Mouse (Mus musculus) kidney, adult 2 months (tissue): ENCODE results near the gene Prkch. TPM values are rescaled to one million over a fixed set of nuclear protein-coding genes. Genes with fewer than 3 reads are reported as not detected.

Experiments used
- DNase-seq: peaks from one replicate; pipeline ENCODE4 v3.0.0; 2021
- H3K27ac ChIP-seq: fragments of 200-500 bp; 2 replicates; pipeline ENCODE4 v1.5.1; 2012; ENCODE audit warnings: low read depth, low read length, control low read depth, inconsistent platforms; ENCODE audit not compliant: insufficient read depth
- H3K27me3 ChIP-seq: fragments of 200-500 bp; replicated peaks from 2 replicates; pipeline ENCODE4 v1.6.1; 2012; ENCODE audit warnings: mild to moderate bottlenecking, moderate library complexity, low read length, inconsistent platforms; ENCODE audit not compliant: control insufficient read depth, insufficient read depth
- H3K36me3 ChIP-seq: fragments of 200-500 bp; 2 replicates; pipeline ENCODE4 v1.6.1; 2012; ENCODE audit warnings: mild to moderate bottlenecking, moderate library complexity, low read length, inconsistent platforms; ENCODE audit not compliant: control insufficient read depth, insufficient read depth
- H3K4me1 ChIP-seq: fragments of 200-500 bp; 2 replicates; pipeline ENCODE4 v1.6.1; 2011; ENCODE audit warnings: low read length; ENCODE audit not compliant: control insufficient read depth, insufficient read depth
- H3K4me3 ChIP-seq: fragments of 200-500 bp; 2 replicates; pipeline ENCODE4 v1.5.1; 2011; ENCODE audit warnings: mild to moderate bottlenecking, low read depth, low read length, control low read depth; ENCODE audit not compliant: insufficient read depth
- CTCF ChIP-seq: fragments of 200-500 bp; conservative IDR thresholded peaks from 2 replicates; pipeline ENCODE4 v1.5.1; 2011; ENCODE audit warnings: low read depth, mild to moderate bottlenecking, control low read depth, low read length, moderate library complexity, mixed read lengths; ENCODE audit not compliant: insufficient read depth, insufficient read length
- POLR2A ChIP-seq: fragments of 200-500 bp; IDR thresholded peaks from one replicate; pipeline ENCODE4 v1.6.1; 2011; ENCODE audit warnings: low read depth, low read length, control low read depth
- WGBS: fragments of 180-500 bp; shearing (Covaris S2); methylation state at CpG from one replicate; pipeline ENCODE4 v1.1.7; 2018; 5-methylcytosine and 5-hydroxymethylcytosine counted together
- polyA plus RNA-seq: library from polyadenylated mRNA; depleted of rRNA; stranded (reverse); fragments of >200 nt; gene quantifications from 2 replicates; pipeline ENCODE4 v1.2.3, GENCODE M21; 2012

Gene Prkch
- polyA plus RNA-seq, 1 experiment, result 9.5 TPM

DNA sequence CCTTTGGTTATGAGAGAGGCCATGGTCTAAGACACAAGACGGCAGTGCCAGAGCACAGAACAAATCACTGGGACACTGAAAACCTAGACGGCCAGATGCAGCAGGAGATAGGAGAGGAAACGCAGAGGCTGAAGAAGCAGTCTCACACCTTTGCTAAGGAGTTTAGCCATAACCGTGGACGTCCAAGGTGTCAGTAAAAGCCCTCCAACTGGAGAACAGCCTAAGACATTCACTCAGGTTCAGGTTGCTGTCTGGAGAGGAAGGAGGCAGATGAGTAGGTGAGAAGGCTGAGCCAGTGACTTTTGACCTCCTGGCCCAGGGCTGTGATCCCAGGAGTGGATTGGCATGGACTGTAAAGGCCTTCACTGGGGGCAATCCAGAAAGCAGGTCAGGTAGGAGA lies 130.0 kb downstream of the Prkch start:
- DNase-seq, result no peak
- TF ChIP-seq POLR2A (no peak), CTCF (no peak)
- Histone ChIP-seq H3K4me1 (no peaks in the 10 kb centered on the region), H3K36me3 (no peaks in the 10 kb centered on the region), H3K27ac (no peak overlapping the region), H3K27me3 (no peaks in the 10 kb centered on the region), H3K4me3 (no peak overlapping the region)
- 85% methylated on average over 5 of the region's 5 CpGs for WGBS

DNA sequence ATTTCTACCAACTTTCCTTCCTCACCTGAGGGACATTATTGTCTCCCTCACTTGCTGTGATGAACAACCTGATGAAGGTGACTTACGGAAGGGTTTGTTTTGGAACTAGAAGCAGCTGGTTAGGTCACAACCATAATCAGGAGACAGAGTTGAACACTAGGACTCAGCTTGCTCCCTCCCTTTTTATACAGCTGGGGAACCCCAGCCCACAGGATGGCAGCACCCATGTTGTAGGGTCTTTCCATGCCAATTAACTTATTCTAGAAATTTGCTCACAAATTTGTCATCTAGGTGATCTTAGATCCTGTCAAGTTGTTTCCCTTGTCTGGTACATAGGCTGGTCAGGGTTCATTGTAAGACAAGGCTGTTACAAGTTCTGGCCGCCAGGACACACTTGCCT lies 130.7 kb downstream of the Prkch start:
- TF ChIP-seq POLR2A, result no peak
- TF ChIP-seq CTCF, result no peak
- no peaks in the 10 kb centered on the region for H3K4me1 ChIP-seq
- H3K4me3 ChIP-seq, result no peak overlapping the region
- H3K27me3 ChIP-seq, result no peaks in the 10 kb centered on the region
- no peak overlapping the region for H3K27ac ChIP-seq
- no peaks in the 10 kb centered on the region for H3K36me3 ChIP-seq
- DNase-seq, result no peak
- WGBS, result 87% methylated on average over 2 of the region's 2 CpGs

DNA sequence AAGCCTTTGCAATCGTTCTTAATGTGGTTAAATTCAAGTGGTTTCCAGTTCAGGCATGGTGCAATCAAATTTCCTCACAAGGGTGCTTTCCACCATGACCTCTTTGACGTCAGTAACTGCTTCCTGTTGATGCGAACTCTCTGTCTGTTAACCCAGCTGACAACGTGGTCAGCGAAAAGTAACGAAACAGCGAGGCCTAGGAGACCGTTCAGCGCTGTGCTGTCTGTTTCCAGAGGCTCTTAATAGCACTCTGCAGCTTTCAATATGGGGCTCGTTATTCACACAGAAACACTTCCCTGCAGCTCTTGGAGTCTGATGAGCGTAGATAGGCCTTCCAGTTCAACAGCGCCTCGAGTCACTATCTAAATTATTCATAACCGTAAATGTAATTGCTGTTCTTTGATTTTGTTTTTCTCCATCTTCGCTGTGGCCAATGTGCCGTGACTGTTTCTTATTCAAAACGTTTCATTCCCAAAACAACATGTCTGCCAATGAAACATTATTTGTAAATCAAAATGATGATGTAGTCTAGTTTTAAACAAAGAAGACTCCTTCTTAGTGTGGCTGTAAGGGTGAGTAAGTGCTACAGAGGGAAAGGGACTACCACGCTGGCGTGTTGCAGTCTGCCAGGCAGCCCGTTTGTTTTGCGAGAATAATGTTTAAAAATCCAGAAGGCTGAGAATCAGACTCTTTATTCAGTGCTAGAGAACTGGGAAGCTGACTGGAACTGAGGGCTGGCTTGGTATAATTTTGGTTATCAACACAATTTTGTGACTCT lies 131.5 kb downstream of the Prkch start:
- no peaks in the 10 kb centered on the region for H3K4me1 ChIP-seq
- H3K27me3 ChIP-seq, result no peaks in the 10 kb centered on the region
- TF ChIP-seq POLR2A, result no peak
- no peak for TF ChIP-seq CTCF
- no peak overlapping the region for H3K27ac ChIP-seq
- DNase-seq, result no peak
- no peaks in the 10 kb centered on the region for H3K36me3 ChIP-seq
- H3K4me3 ChIP-seq, result no peak overlapping the region
- 76% methylated on average over 21 of the region's 21 CpGs for WGBS

DNA sequence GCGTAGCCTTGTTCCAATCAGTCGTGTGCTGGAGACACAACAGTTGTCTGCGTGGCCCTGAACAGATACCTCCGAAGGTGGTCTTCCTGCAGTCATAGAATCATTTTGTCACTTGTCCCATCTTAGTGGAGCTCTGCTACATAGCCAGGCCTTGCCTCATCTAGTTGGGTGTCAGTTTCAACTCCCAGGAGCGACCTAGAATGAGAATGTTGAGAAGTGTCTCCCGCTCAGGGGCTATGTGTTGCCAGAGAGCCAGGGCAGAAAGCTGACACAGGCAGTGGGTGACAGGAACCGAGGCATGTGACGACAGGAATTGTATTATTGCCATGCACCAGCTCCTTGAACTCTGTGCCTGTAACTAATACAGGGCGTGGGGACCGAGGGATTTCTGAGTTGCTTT lies 133.4 kb downstream of the Prkch start:
- no peak for TF ChIP-seq POLR2A
- TF ChIP-seq CTCF, result no peak
- Histone ChIP-seq H3K4me1 (no peaks in the 10 kb centered on the region), H3K27ac (no peak overlapping the region), H3K36me3 (no peaks in the 10 kb centered on the region), H3K4me3 (no peak overlapping the region), H3K27me3 (no peaks in the 10 kb centered on the region)
- 90% methylated on average over 10 of the region's 10 CpGs for WGBS
- DNase-seq, result no peak

DNA sequence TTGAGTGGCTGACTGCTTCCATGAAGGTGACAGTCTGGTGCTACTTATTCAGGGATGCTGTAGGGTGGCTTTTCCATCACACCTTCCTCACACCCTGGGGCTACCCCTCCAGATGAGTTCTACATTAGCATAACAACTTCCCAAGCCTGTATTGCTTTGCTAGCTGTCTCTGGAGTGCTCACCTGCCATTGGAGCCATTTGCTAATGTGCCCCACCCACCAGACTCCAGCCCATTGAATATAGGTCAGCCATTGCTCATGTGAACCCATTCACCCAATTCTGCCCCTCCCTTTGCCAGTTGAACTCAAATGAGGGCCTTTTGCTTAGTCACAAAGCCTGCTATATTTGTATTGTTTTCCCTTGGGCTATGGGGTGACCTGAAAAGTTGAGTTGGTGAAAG lies 135.2 kb downstream of the Prkch start:
- TF ChIP-seq CTCF, result no peak
- TF ChIP-seq POLR2A, result no peak
- DNase-seq, result no peak
- H3K36me3 ChIP-seq, result no peaks in the 10 kb centered on the region
- no peak overlapping the region for H3K27ac ChIP-seq
- H3K4me1 ChIP-seq, result no peaks in the 10 kb centered on the region
- H3K4me3 ChIP-seq, result no peak overlapping the region
- H3K27me3 ChIP-seq, result no peaks in the 10 kb centered on the region

DNA sequence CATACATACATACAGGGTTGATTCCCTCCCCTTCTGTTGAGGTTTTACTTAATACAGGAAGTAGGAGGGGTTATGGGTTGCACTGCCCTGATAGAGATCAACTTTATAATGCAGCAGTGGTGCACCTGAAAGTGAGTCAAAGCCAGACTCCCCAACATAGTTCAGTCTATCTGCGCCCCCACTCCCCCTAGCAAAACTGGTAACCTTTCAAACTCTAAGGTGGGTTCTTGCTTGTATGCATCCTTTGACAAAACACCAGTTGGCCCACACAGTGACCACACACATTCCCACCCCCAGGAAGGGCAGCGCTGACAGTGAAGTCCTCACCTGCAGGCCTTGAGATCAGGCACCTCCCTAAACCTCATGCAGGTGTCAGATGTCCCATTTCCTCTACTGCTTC lies 135.9 kb downstream of the Prkch start:
- WGBS, result 96% methylated on average over 2 of the region's 2 CpGs
- Histone ChIP-seq H3K27ac (no peak overlapping the region), H3K27me3 (no peaks in the 10 kb centered on the region), H3K4me1 (no peaks in the 10 kb centered on the region), H3K36me3 (no peaks in the 10 kb centered on the region), H3K4me3 (no peak overlapping the region)
- DNase-seq, result no peak
- no peak for TF ChIP-seq CTCF
- no peak for TF ChIP-seq POLR2A

DNA sequence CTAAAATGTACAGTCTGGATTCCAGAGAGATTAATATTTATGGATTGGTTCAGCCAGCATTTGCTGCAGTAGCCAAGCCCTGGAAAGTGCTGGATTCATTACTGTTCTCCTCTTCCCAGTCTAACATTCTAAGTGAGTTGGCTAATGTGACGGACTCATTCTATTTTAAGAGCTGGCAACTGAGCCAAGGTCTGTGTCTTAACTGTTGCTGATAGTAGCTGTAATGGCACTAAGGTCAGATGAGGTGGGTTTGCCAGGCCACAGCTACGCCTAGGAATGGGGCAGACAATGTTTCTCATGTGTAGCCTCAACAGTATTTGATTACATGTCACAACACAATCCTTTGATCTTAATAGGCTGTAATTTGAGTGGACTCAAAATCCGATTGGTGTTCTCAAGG lies 137.5 kb downstream of the Prkch start:
- DNase-seq, result no peak
- Histone ChIP-seq H3K36me3 (no peaks in the 10 kb centered on the region), H3K4me3 (no peak overlapping the region), H3K27me3 (no peaks in the 10 kb centered on the region), H3K4me1 (no peaks in the 10 kb centered on the region), H3K27ac (no peak overlapping the region)
- TF ChIP-seq CTCF (no peak), POLR2A (no peak)
- WGBS, result 81% methylated on average over 3 of the region's 3 CpGs
